Mouse (Mus musculus): Measurements from ENCODE around the gene Hecw2.
A peak's percentile ranks its signal among the peaks of the same experiment; 100 is the strongest.

Gene Hecw2

DNA sequence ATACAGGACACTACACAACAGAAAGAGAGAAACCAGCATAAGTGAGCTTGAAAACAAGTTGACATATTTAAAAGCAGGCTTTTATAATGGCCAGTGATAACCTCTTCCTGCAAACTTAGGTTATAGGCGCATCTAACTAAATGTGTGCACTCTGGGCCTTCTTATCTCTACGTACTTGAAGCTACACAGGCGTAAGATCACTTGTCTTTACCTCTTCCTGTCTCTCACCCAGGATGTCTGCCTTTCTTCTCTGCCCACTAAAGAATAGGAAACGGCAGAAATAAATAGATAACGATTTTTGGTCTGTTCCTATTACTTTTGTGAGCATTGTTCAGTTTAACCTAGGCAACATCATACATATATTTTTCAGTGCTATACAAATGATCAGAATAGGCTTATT, 397.9 kb downstream of the Hecw2 start:
- no peak for TF ChIP-seq POU5F1 (IDR thresholded peaks at IDR 0.05; ENCODE audit: borderline replicate concordance, low read length)
- no peak for TF ChIP-seq CTCF (conservative IDR thresholded peaks at IDR 0.05; ENCODE audit: low read length)
- no peak for TF ChIP-seq NANOG (IDR thresholded peaks at IDR 0.05; ENCODE audit: borderline replicate concordance, low read length)
- H3K9me3 ChIP-seq (ENCODE audit: low read length), result peaks cover 13% of the 10 kb centered on the region
- no peaks in the 10 kb centered on the region for H3K4me1 ChIP-seq (replicated peaks; ENCODE audit: low read depth, low read length)
- no peaks in the 10 kb centered on the region for H3K27me3 ChIP-seq (ENCODE audit: insufficient read depth, low read length)
- H3K4me3 ChIP-seq (replicated peaks; ENCODE audit: low read length), result no peak overlapping the region
- no peaks in the 10 kb centered on the region for H3K36me3 ChIP-seq (ENCODE audit: insufficient read depth, low read length)

DNA sequence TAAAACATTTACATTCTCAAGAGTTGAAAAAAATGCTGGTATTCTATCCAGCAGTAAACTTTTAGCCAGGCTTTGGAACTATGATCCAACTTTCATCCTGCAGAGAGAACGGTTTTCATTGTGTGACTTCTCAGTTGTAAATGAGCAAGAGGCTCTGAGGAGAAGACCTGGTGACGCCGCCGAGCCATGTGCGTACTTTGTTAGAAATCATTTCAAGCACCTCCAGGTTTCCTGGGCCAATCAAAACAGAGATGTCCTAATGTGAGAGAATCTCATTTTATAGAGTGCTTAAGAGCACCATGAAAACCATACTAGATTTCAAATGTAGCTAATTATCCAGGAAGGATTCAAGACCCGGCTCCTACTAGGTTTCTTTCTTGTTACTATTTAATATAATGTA, 398.7 kb downstream of the Hecw2 start:
- Histone ChIP-seq H3K36me3 (ENCODE audit: insufficient read depth, low read length) (no peaks in the 10 kb centered on the region), H3K4me3 (replicated peaks; ENCODE audit: low read length) (no peak overlapping the region), H3K9me3 (ENCODE audit: low read length) (peaks cover 21% of the 10 kb centered on the region), H3K27me3 (ENCODE audit: insufficient read depth, low read length) (no peaks in the 10 kb centered on the region), H3K4me1 (replicated peaks; ENCODE audit: low read depth, low read length) (no peaks in the 10 kb centered on the region)
- no peak for TF ChIP-seq CTCF (conservative IDR thresholded peaks at IDR 0.05; ENCODE audit: low read length)
- TF ChIP-seq POU5F1 (IDR thresholded peaks at IDR 0.05; ENCODE audit: borderline replicate concordance, low read length), result no peak
- TF ChIP-seq NANOG (IDR thresholded peaks at IDR 0.05; ENCODE audit: borderline replicate concordance, low read length), result no peak

DNA sequence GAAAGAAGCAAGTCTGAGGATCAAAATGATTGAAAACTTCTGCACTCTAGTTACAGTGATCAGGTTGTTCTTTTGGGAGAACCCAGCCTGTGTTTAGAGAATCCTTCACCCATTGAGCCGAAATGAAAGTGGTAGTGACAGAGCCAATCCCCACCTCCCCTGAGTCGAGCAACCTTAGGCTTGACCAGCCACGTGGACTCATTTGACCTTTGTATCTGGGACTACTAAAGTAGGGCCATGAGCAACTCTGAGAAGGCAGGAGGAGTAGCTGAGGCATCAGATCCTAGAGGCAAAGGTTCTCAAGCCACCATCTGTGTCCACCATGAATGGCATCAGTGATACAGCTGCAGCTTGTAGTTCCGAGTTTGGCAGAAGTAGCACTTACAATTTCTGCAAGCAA, 399.4 kb downstream of the Hecw2 start:
- Histone ChIP-seq H3K36me3 (ENCODE audit: insufficient read depth, low read length) (no peaks in the 10 kb centered on the region), H3K4me1 (replicated peaks; ENCODE audit: low read depth, low read length) (no peaks in the 10 kb centered on the region), H3K4me3 (replicated peaks; ENCODE audit: low read length) (no peak overlapping the region), H3K27me3 (ENCODE audit: insufficient read depth, low read length) (no peaks in the 10 kb centered on the region), H3K9me3 (ENCODE audit: low read length) (peaks cover 21% of the 10 kb centered on the region)
- TF ChIP-seq POU5F1 (IDR thresholded peaks at IDR 0.05; ENCODE audit: borderline replicate concordance, low read length), result no peak
- TF ChIP-seq CTCF (conservative IDR thresholded peaks at IDR 0.05; ENCODE audit: low read length), result no peak
- TF ChIP-seq NANOG (IDR thresholded peaks at IDR 0.05; ENCODE audit: borderline replicate concordance, low read length), result no peak

DNA sequence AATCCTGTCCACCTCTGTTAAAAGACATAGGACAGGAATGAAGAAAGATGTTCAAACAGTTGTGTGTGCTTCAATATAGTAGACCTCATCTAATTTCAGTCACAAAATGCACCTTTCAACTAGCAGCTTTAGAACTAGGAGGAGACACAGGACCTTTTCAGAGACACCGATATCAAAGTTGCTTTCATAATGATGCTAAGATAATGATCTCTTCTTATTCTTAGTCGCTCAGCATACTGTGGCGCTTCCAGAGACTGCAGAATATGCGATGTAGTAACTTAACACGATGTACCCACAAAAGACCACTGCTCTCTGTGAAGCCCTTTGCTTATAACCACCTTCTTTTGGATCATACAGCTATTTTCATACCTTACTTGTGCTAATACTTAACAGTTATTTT, 399.9 kb downstream of the Hecw2 start:
- no peak for TF ChIP-seq NANOG (IDR thresholded peaks at IDR 0.05; ENCODE audit: borderline replicate concordance, low read length)
- TF ChIP-seq CTCF (conservative IDR thresholded peaks at IDR 0.05; ENCODE audit: low read length), result no peak
- TF ChIP-seq POU5F1 (IDR thresholded peaks at IDR 0.05; ENCODE audit: borderline replicate concordance, low read length), result no peak
- Histone ChIP-seq H3K9me3 (ENCODE audit: low read length) (peaks cover 21% of the 10 kb centered on the region), H3K4me3 (replicated peaks; ENCODE audit: low read length) (no peak overlapping the region), H3K36me3 (ENCODE audit: insufficient read depth, low read length) (no peaks in the 10 kb centered on the region), H3K27me3 (ENCODE audit: insufficient read depth, low read length) (no peaks in the 10 kb centered on the region), H3K4me1 (replicated peaks; ENCODE audit: low read depth, low read length) (no peaks in the 10 kb centered on the region)

DNA sequence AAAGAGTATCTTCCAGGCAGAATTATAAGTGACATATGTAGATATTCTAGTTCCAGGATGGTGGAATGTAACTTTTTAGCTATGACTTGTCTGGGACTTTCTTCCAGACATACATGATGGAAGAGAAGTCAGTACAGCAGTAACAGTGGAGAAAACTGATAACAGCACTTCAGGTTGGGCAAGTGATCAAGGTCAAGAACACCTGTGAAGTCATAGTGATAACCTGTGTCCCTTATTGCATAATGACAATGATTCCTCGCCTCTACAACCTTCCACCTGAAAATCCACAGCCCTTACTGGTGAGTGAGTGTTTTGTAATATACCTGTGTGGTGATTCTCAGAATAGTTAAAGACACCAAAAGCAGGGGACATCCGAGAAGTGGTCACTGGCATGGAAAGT, 400.7 kb downstream of the Hecw2 start:
- Histone ChIP-seq H3K9me3 (ENCODE audit: low read length) (peaks cover 21% of the 10 kb centered on the region), H3K4me1 (replicated peaks; ENCODE audit: low read depth, low read length) (no peaks in the 10 kb centered on the region), H3K4me3 (replicated peaks; ENCODE audit: low read length) (no peak overlapping the region), H3K36me3 (ENCODE audit: insufficient read depth, low read length) (no peaks in the 10 kb centered on the region), H3K27me3 (ENCODE audit: insufficient read depth, low read length) (no peaks in the 10 kb centered on the region)
- TF ChIP-seq CTCF (conservative IDR thresholded peaks at IDR 0.05; ENCODE audit: low read length) (no peak), NANOG (IDR thresholded peaks at IDR 0.05; ENCODE audit: borderline replicate concordance, low read length) (no peak), POU5F1 (IDR thresholded peaks at IDR 0.05; ENCODE audit: borderline replicate concordance, low read length) (no peak)

DNA sequence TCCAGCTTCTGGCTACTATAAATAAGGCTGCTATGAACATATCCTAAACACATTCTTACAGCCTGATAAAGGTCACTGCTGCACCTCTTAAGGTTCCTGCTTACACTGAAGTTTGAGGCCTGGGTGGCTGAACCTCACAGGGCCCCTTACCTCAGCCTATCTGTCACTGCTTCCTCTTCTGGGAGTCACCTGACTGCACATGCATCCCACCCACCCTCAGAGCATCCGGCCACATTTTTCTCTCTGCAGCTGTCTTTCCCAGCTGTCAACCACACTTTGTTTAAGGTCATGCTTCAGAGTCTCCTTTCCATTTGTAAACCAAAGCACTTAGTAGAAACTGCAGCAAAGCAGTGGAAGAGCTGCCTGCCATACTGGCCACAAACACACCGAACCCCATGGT, 403.6 kb downstream of the Hecw2 start:
- Histone ChIP-seq H3K4me1 (replicated peaks; ENCODE audit: low read depth, low read length) (no peaks in the 10 kb centered on the region), H3K9me3 (ENCODE audit: low read length) (peaks cover 14% of the 10 kb centered on the region), H3K4me3 (replicated peaks; ENCODE audit: low read length) (no peak overlapping the region), H3K27me3 (ENCODE audit: insufficient read depth, low read length) (no peaks in the 10 kb centered on the region), H3K36me3 (ENCODE audit: insufficient read depth, low read length) (no peaks in the 10 kb centered on the region)
- TF ChIP-seq POU5F1 (IDR thresholded peaks at IDR 0.05; ENCODE audit: borderline replicate concordance, low read length) (no peak), CTCF (conservative IDR thresholded peaks at IDR 0.05; ENCODE audit: low read length) (no peak), NANOG (IDR thresholded peaks at IDR 0.05; ENCODE audit: borderline replicate concordance, low read length) (no peak)

DNA sequence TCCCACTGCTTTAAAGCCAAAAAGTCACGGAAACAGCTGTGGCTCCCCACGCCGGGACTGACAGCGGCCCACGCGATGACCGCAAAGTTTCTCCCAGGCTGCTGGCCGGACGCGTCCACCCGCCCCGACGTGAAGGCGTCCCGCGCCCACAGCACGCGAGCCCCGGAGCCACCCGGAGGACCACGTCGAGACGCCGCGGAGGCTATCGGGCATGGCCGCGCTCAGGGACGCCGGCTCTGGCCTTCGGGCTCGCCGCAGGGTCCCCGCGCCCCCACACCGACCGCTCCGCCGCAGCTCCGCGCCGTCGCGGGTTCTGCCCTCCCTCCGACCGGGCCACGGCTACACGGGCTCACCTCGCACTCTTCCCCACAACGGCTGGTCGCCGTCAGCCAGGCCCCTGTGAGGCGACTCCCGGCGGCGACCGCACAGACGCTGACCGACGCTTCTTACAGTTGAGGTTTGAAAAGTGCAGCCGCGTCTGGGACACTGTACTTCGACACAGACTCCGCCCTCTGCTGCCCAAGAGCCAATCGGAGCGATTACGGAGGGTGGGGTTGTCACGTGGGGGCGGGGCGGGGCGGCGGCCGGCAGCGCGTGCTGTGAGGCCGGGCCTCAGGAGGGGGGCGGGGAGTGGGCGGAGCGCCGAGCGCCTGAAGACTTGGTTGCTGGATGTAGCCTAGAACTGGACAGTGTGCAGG, 410.1 kb downstream of the Hecw2 start, which contains the start of gene Stk17b:
Gene Stk17b (minus strand): TSS at position 504 of the 698 bp plus-strand sequence.
- H3K4me1 ChIP-seq (replicated peaks; ENCODE audit: low read depth, low read length), result peaks cover 8% of the 10 kb centered on the region; the same call in 1 of the 2 replicates
- H3K27me3 ChIP-seq (ENCODE audit: insufficient read depth, low read length), result no peaks in the 10 kb centered on the region
- H3K9me3 ChIP-seq (ENCODE audit: low read length), result no peaks in the 10 kb centered on the region
- H3K36me3 ChIP-seq (ENCODE audit: insufficient read depth, low read length), result no peaks in the 10 kb centered on the region
- TF ChIP-seq POU5F1 (IDR thresholded peaks at IDR 0.05; ENCODE audit: borderline replicate concordance, low read length) (no peak), NANOG (IDR thresholded peaks at IDR 0.05; ENCODE audit: borderline replicate concordance, low read length) (no peak), CTCF (conservative IDR thresholded peaks at IDR 0.05; ENCODE audit: low read length) (no peak)
- peak within 1 kb of the TSS; percentile 93 for H3K4me3 ChIP-seq (replicated peaks; ENCODE audit: low read length)

DNA sequence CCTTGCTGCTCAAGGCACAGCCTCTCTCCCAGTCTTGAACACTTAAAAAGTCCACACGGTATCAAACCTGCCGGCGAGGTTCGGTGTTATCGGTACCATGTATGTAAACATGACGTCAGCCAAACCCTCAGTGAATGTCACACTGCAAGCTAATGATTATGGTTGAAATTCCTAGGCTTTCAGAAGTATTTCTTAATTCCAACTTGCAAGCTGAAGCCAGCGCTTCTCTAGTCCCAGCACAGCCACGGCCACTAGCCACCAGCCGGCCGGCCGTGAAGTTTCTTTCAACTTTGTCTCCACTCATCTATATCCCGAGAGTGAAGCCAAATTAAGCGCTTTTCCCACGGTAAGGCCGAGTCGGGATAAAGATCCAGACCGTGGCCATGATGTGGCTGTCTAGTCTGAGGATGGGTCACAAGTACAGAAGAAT, 410.7 kb downstream of the Hecw2 start:
- Histone ChIP-seq H3K4me3 (replicated peaks; ENCODE audit: low read length) (peak overlapping the region; percentile 93), H3K4me1 (replicated peaks; ENCODE audit: low read depth, low read length) (peaks cover 8% of the 10 kb centered on the region; the same call in 1 of the 2 replicates), H3K36me3 (ENCODE audit: insufficient read depth, low read length) (no peaks in the 10 kb centered on the region), H3K9me3 (ENCODE audit: low read length) (no peaks in the 10 kb centered on the region), H3K27me3 (ENCODE audit: insufficient read depth, low read length) (no peaks in the 10 kb centered on the region)
- no peak for TF ChIP-seq CTCF (conservative IDR thresholded peaks at IDR 0.05; ENCODE audit: low read length)
- TF ChIP-seq NANOG (IDR thresholded peaks at IDR 0.05; ENCODE audit: borderline replicate concordance, low read length), result no peak
- TF ChIP-seq POU5F1 (IDR thresholded peaks at IDR 0.05; ENCODE audit: borderline replicate concordance, low read length), result no peak
